In the genomic region with DNA sequence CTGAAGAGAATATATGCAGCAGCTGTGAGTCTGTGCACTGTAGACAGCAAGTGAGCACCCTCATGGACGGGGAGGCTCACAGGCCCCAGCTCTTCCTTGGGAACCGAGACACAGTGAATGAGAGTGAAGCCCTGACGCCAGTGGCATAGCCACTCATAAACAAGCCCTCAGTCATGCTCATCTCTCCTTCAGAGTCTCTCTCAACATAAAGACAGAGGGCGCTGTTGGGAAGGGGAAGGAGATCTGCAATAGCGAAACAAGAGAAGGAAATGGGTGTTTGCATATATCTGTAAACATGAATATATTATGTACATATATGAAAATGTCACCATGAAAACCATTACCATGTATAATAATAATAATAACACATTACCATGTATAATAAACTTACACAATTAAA, we compare ENCODE assay signal across 8 mouse cellular contexts. TPM values are rescaled to one million over a fixed set of nuclear protein-coding genes. Genes with fewer than 3 reads are reported as not detected.
DNase-seq lines count a peak whose midpoint lies in the region; ATAC-seq lines count a peak whose summit lies in the region.
"Had no signal": no experiment of that assay in that cellular context is flagged by ENCODE, and none has a peak within 500 bp of the region (broad histone marks: within the 10 kb centered on the region; RNA-seq: fewer than 3 reads in every experiment).

No protein-coding gene starts in this region.

- no peaks in the 10 kb centered on the region for H3K4me1 ChIP-seq in midbrain, embryonic 14.5 days (ENCODE audit: control insufficient read depth, insufficient read depth, low read length)
- no peaks in the 10 kb centered on the region for H3K4me1 ChIP-seq in midbrain, embryonic 10.5 days
- no peaks in the 10 kb centered on the region for H3K4me1 ChIP-seq in limb, embryonic 10.5 days
- H3K4me1 ChIP-seq: midbrain, embryonic 12.5 days had no signal

- H3K36me3 ChIP-seq in midbrain, embryonic 14.5 days (ENCODE audit: control insufficient read depth, insufficient read depth, low read length), result peaks cover 36% of the 10 kb centered on the region
- H3K36me3 ChIP-seq in midbrain, embryonic 10.5 days, result peaks cover 100% of the 10 kb centered on the region
- peaks cover 100% of the 10 kb centered on the region for H3K36me3 ChIP-seq in limb, embryonic 10.5 days

- no peak overlapping the region for H3K9ac ChIP-seq in midbrain, embryonic 14.5 days (replicated peaks; ENCODE audit: low read length)
- H3K9ac ChIP-seq: midbrain, embryonic 12.5 days had no signal

- intact Hi-C loops in gastrocnemius, postnatal 14 days (cut with DNase I; ENCODE audit: low total_unique reads), result loop anchor here (10.0 kb wide), 1 partner anchor 114 kb away; no protein-coding TSS in a partner anchor

- H3K4me2 ChIP-seq in midbrain, embryonic 14.5 days (ENCODE audit: low read length), result no peak overlapping the region
- H3K4me2 ChIP-seq: midbrain, embryonic 12.5 days had no signal

- H3K9me3 ChIP-seq in midbrain, embryonic 14.5 days (ENCODE audit: control insufficient read depth, low read length), result no peaks in the 10 kb centered on the region
- H3K9me3 ChIP-seq in midbrain, embryonic 10.5 days (replicated peaks), result no peaks in the 10 kb centered on the region
- H3K9me3 ChIP-seq in limb, embryonic 10.5 days (replicated peaks), result no peaks in the 10 kb centered on the region
- H3K9me3 ChIP-seq: midbrain, embryonic 12.5 days had no signal

- DNase-seq in midbrain, embryonic 14.5 days, result peak; percentile 43
- no peak for DNase-seq in midbrain, embryonic 10.5 days (ENCODE audit: low spot score)
- peak; percentile 26 for DNase-seq in limb, embryonic 10.5 days (ENCODE audit: low spot score)
- DNase-seq in thymus, postnatal 0 days (ENCODE audit: low spot score), result peak; percentile 74
- DNase-seq in frontal cortex, postnatal 36 days (ENCODE audit: low spot score in 2 of 2), result no peak
- no peak for DNase-seq in gastrocnemius, postnatal 14 days

- H3K27ac ChIP-seq in midbrain, embryonic 14.5 days (replicated peaks; ENCODE audit: low read depth, low read length), result no peak overlapping the region
- H3K27ac ChIP-seq in midbrain, embryonic 10.5 days (replicated peaks), result no peak overlapping the region
- H3K27ac ChIP-seq in limb, embryonic 10.5 days, result no peak overlapping the region
- H3K27ac ChIP-seq: midbrain, embryonic 12.5 days had no signal

- no peaks in the 10 kb centered on the region for H3K27me3 ChIP-seq in midbrain, embryonic 14.5 days (ENCODE audit: control insufficient read depth, insufficient read depth, low read length)
- no peaks in the 10 kb centered on the region for H3K27me3 ChIP-seq in midbrain, embryonic 10.5 days (ENCODE audit: low read depth, poor library complexity, severe bottlenecking)
- H3K27me3 ChIP-seq in limb, embryonic 10.5 days (ENCODE audit: low read depth, poor library complexity, severe bottlenecking), result no peaks in the 10 kb centered on the region
- H3K27me3 ChIP-seq: midbrain, embryonic 12.5 days had no signal

- 79% methylated on average over 5 of the region's 5 CpGs for WGBS in midbrain, embryonic 14.5 days
- 75% methylated on average over 5 of the region's 5 CpGs for WGBS in midbrain, embryonic 10.5 days
- 86% methylated on average over 5 of the region's 5 CpGs for WGBS in limb, embryonic 10.5 days

- no peak overlapping the region for H3K4me3 ChIP-seq in midbrain, embryonic 14.5 days (replicated peaks; ENCODE audit: low read depth, low read length)
- no peak overlapping the region for H3K4me3 ChIP-seq in midbrain, embryonic 10.5 days
- no peak overlapping the region for H3K4me3 ChIP-seq in limb, embryonic 10.5 days
- H3K4me3 ChIP-seq: midbrain, embryonic 12.5 days had no signal

- ATAC-seq in midbrain, embryonic 14.5 days (ENCODE audit: low FRiP score, low TSS enrichment), result no peak
- ATAC-seq in activated CD4-positive, CD25-positive, alpha-beta regulatory T cell, adult 4 months, result peak; percentile 86

RNA-seq across cellular contexts. Expression of a gene that starts 10.6 kb away (rescaled TPM):
- polyA plus RNA-seq in midbrain, embryonic 14.5 days (2014; fragmentation: Nextera tagmentation; extraction: Ambion mirVana), result 35.6 and 47.9 TPM in 2 replicates
- 26.8 and 32.7 TPM in 2 replicates for polyA plus RNA-seq in midbrain, embryonic 10.5 days (2016; fragmentation: Nextera tagmentation; extraction: Ambion mirVana)
- polyA plus RNA-seq in activated CD4-positive, CD25-positive, alpha-beta regulatory T cell, adult 4 months (2017; shearing (Covaris generic)), result 100 to 1,000 TPM; 206 to 224 TPM
- 25.2 and 34.5 TPM in 2 replicates for polyA plus RNA-seq in limb, embryonic 10.5 days (2016; fragmentation: Nextera tagmentation; extraction: Ambion mirVana)
- 18.5 and 18.7 TPM in 2 replicates for polyA plus RNA-seq in thymus, postnatal 0 days (2015; fragmentation: Nextera tagmentation; extraction: Ambion mirVana)
- total RNA-seq in gastrocnemius, postnatal 14 days (2021), result 10 to 100 TPM; 42.1 to 52.3 TPM

RNA-seq across cellular contexts. Expression of a gene that starts 17.4 kb away (rescaled TPM):
- polyA plus RNA-seq in midbrain, embryonic 14.5 days (2014; fragmentation: Nextera tagmentation; extraction: Ambion mirVana), result 4.8 and 8.6 TPM in 2 replicates
- 57.4 and 60.1 TPM in 2 replicates for polyA plus RNA-seq in midbrain, embryonic 10.5 days (2016; fragmentation: Nextera tagmentation; extraction: Ambion mirVana)
- 1 to 10 TPM; 6.5 to 6.9 TPM for polyA plus RNA-seq in activated CD4-positive, CD25-positive, alpha-beta regulatory T cell, adult 4 months (2017; shearing (Covaris generic))
- polyA plus RNA-seq in limb, embryonic 10.5 days (2016; fragmentation: Nextera tagmentation; extraction: Ambion mirVana), result 65.9 and 66.4 TPM in 2 replicates
- polyA plus RNA-seq in thymus, postnatal 0 days (2015; fragmentation: Nextera tagmentation; extraction: Ambion mirVana), result 24.8 and 29.6 TPM in 2 replicates
- total RNA-seq in gastrocnemius, postnatal 14 days (2021), result 1 to 10 TPM in 1 of 2 experiments, under 1 TPM in 1; 0.78 to 1.2 TPM

RNA-seq across cellular contexts. Expression of a gene that starts 17.5 kb away (rescaled TPM):
- 143 and 156 TPM in 2 replicates for polyA plus RNA-seq in midbrain, embryonic 14.5 days (2014; fragmentation: Nextera tagmentation; extraction: Ambion mirVana)
- 158 and 164 TPM in 2 replicates for polyA plus RNA-seq in midbrain, embryonic 10.5 days (2016; fragmentation: Nextera tagmentation; extraction: Ambion mirVana)
- polyA plus RNA-seq in activated CD4-positive, CD25-positive, alpha-beta regulatory T cell, adult 4 months (2017; shearing (Covaris generic)), result 100 to 1,000 TPM; 116 to 117 TPM
- 143 and 157 TPM in 2 replicates for polyA plus RNA-seq in limb, embryonic 10.5 days (2016; fragmentation: Nextera tagmentation; extraction: Ambion mirVana)
- 334 and 346 TPM in 2 replicates for polyA plus RNA-seq in thymus, postnatal 0 days (2015; fragmentation: Nextera tagmentation; extraction: Ambion mirVana)
- total RNA-seq in gastrocnemius, postnatal 14 days (2021), result 10 to 100 TPM; 63.7 to 64.3 TPM

RNA-seq across cellular contexts. Expression of a gene that starts 50.4 kb away (rescaled TPM):
- 5.4 and 7.1 TPM in 2 replicates for polyA plus RNA-seq in midbrain, embryonic 14.5 days (2014; fragmentation: Nextera tagmentation; extraction: Ambion mirVana)
- 16.8 TPM in 2 replicates for polyA plus RNA-seq in midbrain, embryonic 10.5 days (2016; fragmentation: Nextera tagmentation; extraction: Ambion mirVana)
- polyA plus RNA-seq in activated CD4-positive, CD25-positive, alpha-beta regulatory T cell, adult 4 months (2017; shearing (Covaris generic)), result 10 to 100 TPM; 17.9 to 20.7 TPM
- polyA plus RNA-seq in limb, embryonic 10.5 days (2016; fragmentation: Nextera tagmentation; extraction: Ambion mirVana), result 16.3 and 21.0 TPM in 2 replicates
- 4.7 and 4.9 TPM in 2 replicates for polyA plus RNA-seq in thymus, postnatal 0 days (2015; fragmentation: Nextera tagmentation; extraction: Ambion mirVana)
- 10 to 100 TPM; 16.9 to 18.4 TPM for total RNA-seq in gastrocnemius, postnatal 14 days (2021)

Comparison
In these comparisons a context has a peak if more than half of its experiments do, and no peak if none do; other contexts are left out.
1. DNase-seq: peak in midbrain, embryonic 14.5 days (single experiment), limb, embryonic 10.5 days (single experiment) and thymus, postnatal 0 days (single experiment); none in midbrain, embryonic 10.5 days (single experiment), frontal cortex, postnatal 36 days (0 of 2) and gastrocnemius, postnatal 14 days (single experiment).